Mouse (Mus musculus) forebrain, embryonic 12.5 days (tissue): Measurements from ENCODE around the gene Olfr156. TPM values are rescaled to one million over a fixed set of nuclear protein-coding genes. Genes with fewer than 3 reads are reported as not detected.
"Not testable (repeated sequence)": the region's sequence is repeated elsewhere in the genome, so short reads cannot be mapped to it uniquely, and the experiment has no call there.

ENCODE experiments used
- ATAC-seq: fragments of 200-750 bp; cut with Nextera tagmentation; 2 replicates; pipeline ENCODE4 v1.8.0; 2017; ENCODE audit warnings: moderate TSS enrichment; ENCODE audit not compliant: low FRiP score
- H3K27ac ChIP-seq: fragments of 300-500 bp; sonication (generic); 2 replicates; pipeline ENCODE4 v1.5.1; 2016; ENCODE audit warnings: mild to moderate bottlenecking
- H3K27me3 ChIP-seq: fragments of 300-500 bp; sonication (generic); 2 replicates; pipeline ENCODE4 v1.6.1; 2016; ENCODE audit warnings: mild to moderate bottlenecking
- H3K36me3 ChIP-seq: fragments of 300-500 bp; sonication (generic); replicated peaks from 2 replicates; pipeline ENCODE4 v1.6.1; 2016; ENCODE audit warnings: mild to moderate bottlenecking
- H3K4me1 ChIP-seq: fragments of 300-500 bp; sonication (generic); 2 replicates; pipeline ENCODE4 v1.6.1; 2016
- H3K4me2 ChIP-seq: fragments of 300-500 bp; sonication (generic); 2 replicates; pipeline ENCODE4 v1.6.1; 2016; ENCODE audit warnings: mild to moderate bottlenecking, moderate library complexity
- H3K4me3 ChIP-seq: fragments of 300-500 bp; sonication (generic); replicated peaks from 2 replicates; pipeline ENCODE4 v1.5.1; 2016; ENCODE audit warnings: mild to moderate bottlenecking
- H3K9ac ChIP-seq: fragments of 300-500 bp; sonication (generic); 2 replicates; pipeline ENCODE4 v1.6.1; 2016; ENCODE audit warnings: mild to moderate bottlenecking
- H3K9me3 ChIP-seq: fragments of 300-500 bp; sonication (generic); 2 replicates; pipeline ENCODE4 v1.6.1; 2016
- WGBS: fragments of 180-500 bp; shearing (Covaris S2); methylation state at CpG from one replicate; pipeline ENCODE4 v1.1.7; 2016; 5-methylcytosine and 5-hydroxymethylcytosine counted together
- polyA plus RNA-seq: library from polyadenylated mRNA; unstranded; fragments of >200 nt; fragmentation: Nextera tagmentation; extraction: Ambion mirVana; gene quantifications from 2 replicates; pipeline ENCODE4 v1.2.1, GENCODE M21; 2016

Olfr156 gene
- polyA plus RNA-seq, 1 experiment from 2014 or later: not detected

- H3K36me3 ChIP-seq: no peaks in the 10 kb centered on the region
- whole genome bisulfite sequencing: 95% methylated on average over 4 of the region's 4 CpGs
- no peaks in the 10 kb centered on the region for H3K9me3 ChIP-seq
- no peak for ATAC-seq
- no peak overlapping the region for H3K9ac ChIP-seq
- H3K4me2 ChIP-seq: no peak overlapping the region
- no peak overlapping the region for H3K27ac ChIP-seq
- H3K4me3 ChIP-seq: no peak overlapping the region
- H3K27me3 ChIP-seq: no peaks in the 10 kb centered on the region
- H3K4me1 ChIP-seq: no peaks in the 10 kb centered on the region
Observed at GRCm38 (mm10) chr4:43828806-43829205, 5.1 kb upstream of the Olfr156 start.

- H3K4me2 ChIP-seq: no peak overlapping the region
- H3K9me3 ChIP-seq: no peaks in the 10 kb centered on the region
- no peak for ATAC-seq
- 89% methylated on average over 13 of the region's 13 CpGs for WGBS
- H3K36me3 ChIP-seq: no peaks in the 10 kb centered on the region
- H3K27me3 ChIP-seq: no peaks in the 10 kb centered on the region
- H3K9ac ChIP-seq: no peak overlapping the region
- H3K4me1 ChIP-seq: no peaks in the 10 kb centered on the region
- H3K4me3 ChIP-seq: no peak overlapping the region
- no peak overlapping the region for H3K27ac ChIP-seq
Observed at GRCm38 (mm10) chr4:43822896-43823550, 672 bp downstream of the Olfr156 start.

- WGBS: 87% methylated on average over 7 of the region's 7 CpGs
- H3K4me3 ChIP-seq: no peak overlapping the region
- no peak for ATAC-seq
- H3K9ac ChIP-seq: no peak overlapping the region
- no peak overlapping the region for H3K27ac ChIP-seq
- no peaks in the 10 kb centered on the region for H3K36me3 ChIP-seq
- H3K9me3 ChIP-seq: peaks cover 7% of the 10 kb centered on the region; the same call in 1 of the 2 replicates
- no peaks in the 10 kb centered on the region for H3K4me1 ChIP-seq
- no peaks in the 10 kb centered on the region for H3K27me3 ChIP-seq
- H3K4me2 ChIP-seq: no peak overlapping the region
Observed at GRCm38 (mm10) chr4:43798936-43799335, 24.8 kb downstream of the Olfr156 start.

GRCm38 (mm10) chr4:43795844-43796243 lies 27.9 kb downstream of the Olfr156 start:
- not testable (repeated sequence) for H3K4me2 ChIP-seq, H3K9ac ChIP-seq, H3K9me3 ChIP-seq, H3K27me3 ChIP-seq, H3K27ac ChIP-seq, H3K4me3 ChIP-seq, ATAC-seq, H3K36me3 ChIP-seq, H3K4me1 ChIP-seq
- WGBS: 83% methylated on average over 5 of the region's 5 CpGs

GRCm38 (mm10) chr4:43795296-43795695 lies 28.4 kb downstream of the Olfr156 start:
- no peaks in the 10 kb centered on the region for H3K9me3 ChIP-seq
- H3K4me2 ChIP-seq: no peak overlapping the region
- no peak overlapping the region for H3K27ac ChIP-seq
- no peaks in the 10 kb centered on the region for H3K27me3 ChIP-seq
- no peaks in the 10 kb centered on the region for H3K36me3 ChIP-seq
- H3K4me1 ChIP-seq: no peaks in the 10 kb centered on the region
- ATAC-seq: no peak
- H3K4me3 ChIP-seq: no peak overlapping the region
- WGBS: 79% methylated on average over 6 of the region's 6 CpGs
- H3K9ac ChIP-seq: no peak overlapping the region

GRCm38 (mm10) chr4:43772304-43772703 lies 51.4 kb downstream of the Olfr156 start:
- ATAC-seq: no peak
- H3K9me3 ChIP-seq: no peaks in the 10 kb centered on the region
- H3K4me3 ChIP-seq: no peak overlapping the region
- no peak overlapping the region for H3K4me2 ChIP-seq
- 31% methylated on average over 2 of the region's 2 CpGs for WGBS
- no peak overlapping the region for H3K27ac ChIP-seq
- H3K36me3 ChIP-seq: no peaks in the 10 kb centered on the region
- H3K4me1 ChIP-seq: no peaks in the 10 kb centered on the region
- H3K9ac ChIP-seq: no peak overlapping the region
- no peaks in the 10 kb centered on the region for H3K27me3 ChIP-seq

GRCm38 (mm10) chr4:43771626-43772025 lies 52.1 kb downstream of the Olfr156 start:
- H3K36me3 ChIP-seq: no peaks in the 10 kb centered on the region
- no peaks in the 10 kb centered on the region for H3K9me3 ChIP-seq
- H3K4me2 ChIP-seq: no peak overlapping the region
- no peak overlapping the region for H3K9ac ChIP-seq
- ATAC-seq: no peak
- no peaks in the 10 kb centered on the region for H3K4me1 ChIP-seq
- H3K4me3 ChIP-seq: no peak overlapping the region
- WGBS: 67% methylated on average over 6 of the region's 6 CpGs
- H3K27me3 ChIP-seq: no peaks in the 10 kb centered on the region
- no peak overlapping the region for H3K27ac ChIP-seq

- Histone ChIP-seq H3K9ac (no peak within 1 kb of the TSS), H3K27me3 (no peaks in the 10 kb centered on the region), H3K4me2 (no peak within 1 kb of the TSS), H3K4me3 (no peak within 1 kb of the TSS), H3K4me1 (no peaks in the 10 kb centered on the region), H3K36me3 (no peaks in the 10 kb centered on the region), H3K9me3 (no peaks in the 10 kb centered on the region), H3K27ac (no peak within 1 kb of the TSS)
- no peak for ATAC-seq
- WGBS: 84% methylated on average over 6 of the region's 6 CpGs
Observed at GRCm38 (mm10) chr4:43770909-43771308, 52.8 kb downstream of the Olfr156 start, which contains the start of gene Olfr159. TSS of gene Olfr159 (minus strand) at chr4:43771009.

Other genes with a start within 250 kb of the Olfr156 start
- 29.9 and 30.9 TPM in 2 replicates for gene Rgp1, start 245.2 kb downstream of the Olfr156 start, polyA plus RNA-seq
- gene Gba2, start 245.0 kb downstream of the Olfr156 start, polyA plus RNA-seq: 43.7 and 48.2 TPM in 2 replicates
- gene Msmp, start 239.4 kb downstream of the Olfr156 start, polyA plus RNA-seq: 0.89 and 3.5 TPM in 2 replicates
- 11.6 and 14.9 TPM in 2 replicates for gene Npr2, start 192.0 kb downstream of the Olfr156 start, polyA plus RNA-seq
- gene Spag8, start 170.3 kb downstream of the Olfr156 start, polyA plus RNA-seq: 4.3 and 4.6 TPM in 2 replicates
- 69.5 and 71.2 TPM in 2 replicates for gene Hint2, start 167.4 kb downstream of the Olfr156 start, polyA plus RNA-seq
- 12.8 and 13.1 TPM in 2 replicates for gene Tmem8b, start 154.9 kb downstream of the Olfr156 start, polyA plus RNA-seq
- gene Fam221b, start 154.8 kb downstream of the Olfr156 start, polyA plus RNA-seq: 2.8 and 3.3 TPM in 2 replicates
- not detected in 2 replicates for gene Olfr70, start 123.1 kb downstream of the Olfr156 start, polyA plus RNA-seq
- gene Olfr71, start 113.6 kb downstream of the Olfr156 start, polyA plus RNA-seq: 0.09 TPM in 1 of 2 replicates, not detected in the other
- 0.13 TPM in 1 of 2 replicates, not detected in the other for gene Hrct1, start 96.7 kb downstream of the Olfr156 start, polyA plus RNA-seq
- gene Spaar, start 93.9 kb downstream of the Olfr156 start, polyA plus RNA-seq: not detected in 2 replicates
- gene Olfr159, start 52.9 kb downstream of the Olfr156 start, polyA plus RNA-seq: not detected in 2 replicates
- gene Olfr157, start 16.3 kb upstream of the Olfr156 start, polyA plus RNA-seq: not detected in 2 replicates
- not detected in 2 replicates for gene Olfr155, start 27.7 kb upstream of the Olfr156 start, polyA plus RNA-seq
- 8.9 and 11.3 TPM in 2 replicates for gene Reck, start 51.6 kb upstream of the Olfr156 start, polyA plus RNA-seq
- 56.9 and 61.7 TPM in 2 replicates for gene Glipr2, start 133.5 kb upstream of the Olfr156 start, polyA plus RNA-seq
- 0.09 TPM in 1 of 2 replicates, not detected in the other for gene Ccin, start 159.6 kb upstream of the Olfr156 start, polyA plus RNA-seq
- 235 and 238 TPM in 2 replicates for gene Clta, start 180.6 kb upstream of the Olfr156 start, polyA plus RNA-seq